Mouse (Mus musculus) forebrain, embryonic 15.5 days (tissue): Measurements from ENCODE around the gene Asic1. TPM values are rescaled to one million over a fixed set of nuclear protein-coding genes. Genes with fewer than 3 reads are reported as not detected.

Source experiments
- ATAC-seq: fragments of 200-750 bp; cut with Nextera tagmentation; replicated peaks from 2 replicates; pipeline ENCODE4 v1.8.0; 2017; ENCODE audit warnings: mild to moderate bottlenecking, moderate TSS enrichment, moderate library complexity
- H3K27ac ChIP-seq: fragments of 300-500 bp; sonication (generic); replicated peaks from 2 replicates; pipeline ENCODE4 v1.5.1; 2015; ENCODE audit warnings: mild to moderate bottlenecking, inconsistent platforms
- H3K27me3 ChIP-seq: fragments of 300-500 bp; sonication (generic); 2 replicates; pipeline ENCODE4 v1.6.1; 2015; ENCODE audit warnings: inconsistent platforms
- H3K36me3 ChIP-seq: fragments of 300-500 bp; sonication (generic); 2 replicates; pipeline ENCODE4 v1.6.1; 2015; ENCODE audit warnings: mild to moderate bottlenecking, inconsistent platforms
- H3K4me1 ChIP-seq: fragments of 300-500 bp; sonication (generic); 2 replicates; pipeline ENCODE4 v1.6.1; 2015; ENCODE audit warnings: inconsistent platforms
- H3K4me2 ChIP-seq: fragments of 300-500 bp; sonication (generic); replicated peaks from 2 replicates; pipeline ENCODE4 v1.6.1; 2015; ENCODE audit warnings: mild to moderate bottlenecking, inconsistent platforms
- H3K4me3 ChIP-seq: fragments of 300-500 bp; sonication (generic); 2 replicates; pipeline ENCODE4 v1.5.1; 2015; ENCODE audit warnings: mild to moderate bottlenecking, inconsistent platforms
- H3K9ac ChIP-seq: fragments of 300-500 bp; sonication (generic); replicated peaks from 2 replicates; pipeline ENCODE4 v1.6.1; 2015; ENCODE audit warnings: mild to moderate bottlenecking, inconsistent platforms
- H3K9me3 ChIP-seq: fragments of 300-500 bp; sonication (generic); 2 replicates; pipeline ENCODE4 v1.6.1; 2016; ENCODE audit warnings: inconsistent platforms
- WGBS: fragments of 180-500 bp; shearing (Covaris S2); methylation state at CpG from one replicate; pipeline ENCODE4 v1.1.7; 2015; ENCODE audit warnings: mixed read lengths; 5-methylcytosine and 5-hydroxymethylcytosine counted together
- polyA plus RNA-seq: library from polyadenylated mRNA; unstranded; fragments of >200 nt; fragmentation: Nextera tagmentation; extraction: Ambion mirVana; gene quantifications from 2 replicates; pipeline ENCODE4 v1.2.1, GENCODE M21; 2015

The Asic1 gene
- polyA plus RNA-seq, 1 experiment from 2014 or later = 30.4 TPM

DNA sequence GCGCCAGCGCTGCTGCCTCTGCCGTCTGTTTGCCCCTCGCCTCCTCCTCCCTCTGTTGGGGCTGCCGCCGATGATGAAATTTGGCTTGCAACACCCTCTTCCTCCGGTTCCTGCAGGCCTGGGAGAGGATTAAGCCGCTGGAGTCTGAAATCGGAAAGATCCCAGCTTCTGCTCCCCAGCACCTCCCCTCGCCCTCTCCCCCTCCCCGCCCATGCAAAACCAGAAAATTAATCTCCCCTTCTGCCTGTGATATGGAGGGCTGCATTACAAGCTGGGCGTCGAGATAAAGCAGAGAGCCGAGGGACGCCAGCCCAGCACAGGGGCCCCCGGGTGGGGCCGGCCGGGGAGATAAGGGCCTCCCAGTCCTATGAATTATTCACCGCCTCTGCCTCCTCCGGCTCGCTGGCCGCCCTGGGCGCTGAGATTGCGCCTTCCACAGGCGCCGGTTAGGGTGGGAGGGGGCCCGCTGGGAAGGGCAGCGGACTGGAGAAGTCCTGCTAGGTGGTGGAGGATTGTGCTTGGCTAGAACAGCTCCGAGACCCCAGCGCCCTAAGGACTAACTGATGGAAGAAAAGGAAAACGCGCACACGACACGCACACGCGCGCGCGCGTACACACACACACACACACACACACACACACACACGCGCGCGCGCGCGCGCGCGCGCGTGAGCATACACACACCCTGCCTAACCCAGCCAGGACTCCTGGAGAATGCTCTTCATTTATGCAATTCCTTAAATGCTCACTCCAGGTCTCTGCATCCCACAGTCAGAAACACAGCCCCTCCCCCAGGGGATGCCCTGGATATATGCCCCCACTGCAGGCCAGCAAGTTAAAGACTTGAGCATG lies 5.3 kb upstream of the Asic1 start:
- Histone ChIP-seq H3K4me2 (peak overlapping the region; percentile 91), H3K4me3 (peak overlapping the region; percentile 46), H3K27me3 (no peaks in the 10 kb centered on the region), H3K9ac (peak overlapping the region; percentile 67), H3K27ac (peak overlapping the region; percentile 95), H3K9me3 (no peaks in the 10 kb centered on the region), H3K4me1 (peaks cover 52% of the 10 kb centered on the region), H3K36me3 (no peaks in the 10 kb centered on the region)
- ATAC-seq = peak; percentile 76
- under 1% methylated on average over 49 of the region's 52 CpGs for whole genome bisulfite sequencing

DNA sequence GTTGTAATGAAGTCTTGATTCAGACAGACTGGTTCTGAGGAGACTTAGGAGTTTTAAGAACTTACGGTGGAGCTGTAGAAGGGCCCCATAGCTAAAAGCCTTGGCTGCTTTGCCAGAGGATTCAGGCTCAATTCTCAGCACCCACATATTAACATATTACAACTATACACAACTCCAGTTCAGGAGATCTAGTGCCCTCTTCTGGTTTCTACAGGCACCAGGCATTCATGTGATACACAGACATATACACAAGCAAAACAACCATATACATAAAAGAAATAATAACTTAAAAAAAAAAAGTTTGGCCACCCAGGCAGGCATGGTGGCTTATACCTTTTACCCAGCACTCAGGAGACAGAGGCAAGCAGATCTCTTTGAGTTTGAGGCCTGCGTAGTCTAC lies 2.6 kb upstream of the Asic1 start:
- H3K4me1 ChIP-seq = peaks cover 70% of the 10 kb centered on the region
- 99% methylated on average over 2 of the region's 2 CpGs for WGBS
- ATAC-seq = no peak
- no peak overlapping the region for H3K27ac ChIP-seq
- no peak overlapping the region for H3K4me2 ChIP-seq
- peaks cover 8% of the 10 kb centered on the region; the same call in 1 of the 2 replicates for H3K27me3 ChIP-seq
- H3K9ac ChIP-seq = no peak overlapping the region
- no peaks in the 10 kb centered on the region for H3K9me3 ChIP-seq
- H3K36me3 ChIP-seq = no peaks in the 10 kb centered on the region
- H3K4me3 ChIP-seq = no peak overlapping the region

DNA sequence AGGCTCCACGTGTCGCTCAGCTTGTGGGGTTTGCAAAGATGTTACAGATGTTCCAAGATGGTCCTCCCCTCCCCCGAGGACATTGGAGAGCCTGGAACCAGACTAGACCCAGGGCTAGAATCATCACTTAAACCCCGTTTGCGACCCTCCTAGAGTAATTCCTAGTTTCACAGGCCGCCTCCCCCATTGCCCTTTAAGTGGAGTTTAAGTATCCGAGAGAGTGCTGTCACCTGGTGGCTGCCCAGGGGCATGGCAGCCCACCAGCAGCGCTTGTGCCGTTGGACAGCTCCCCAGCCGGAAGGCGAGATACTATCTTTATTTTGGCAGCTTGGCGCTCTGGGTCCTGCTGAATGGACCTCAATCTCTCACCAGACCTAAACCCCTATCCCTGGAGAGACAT lies 1.3 kb upstream of the Asic1 start:
- peaks cover 8% of the 10 kb centered on the region; the same call in 1 of the 2 replicates for H3K27me3 ChIP-seq
- ATAC-seq = peak; percentile 5; the same call in 1 of the 2 replicates
- H3K27ac ChIP-seq = peak overlapping the region; percentile 90
- peak overlapping the region; percentile 80 for H3K4me2 ChIP-seq
- no peaks in the 10 kb centered on the region for H3K9me3 ChIP-seq
- H3K9ac ChIP-seq = 0 out of 2 replicates have a peak overlapping the region, but pooled peaks have one; percentile 33
- no peak overlapping the region for H3K4me3 ChIP-seq
- H3K4me1 ChIP-seq = peaks cover 67% of the 10 kb centered on the region
- H3K36me3 ChIP-seq = no peaks in the 10 kb centered on the region
- 2% methylated on average over 12 of the region's 12 CpGs for WGBS

DNA sequence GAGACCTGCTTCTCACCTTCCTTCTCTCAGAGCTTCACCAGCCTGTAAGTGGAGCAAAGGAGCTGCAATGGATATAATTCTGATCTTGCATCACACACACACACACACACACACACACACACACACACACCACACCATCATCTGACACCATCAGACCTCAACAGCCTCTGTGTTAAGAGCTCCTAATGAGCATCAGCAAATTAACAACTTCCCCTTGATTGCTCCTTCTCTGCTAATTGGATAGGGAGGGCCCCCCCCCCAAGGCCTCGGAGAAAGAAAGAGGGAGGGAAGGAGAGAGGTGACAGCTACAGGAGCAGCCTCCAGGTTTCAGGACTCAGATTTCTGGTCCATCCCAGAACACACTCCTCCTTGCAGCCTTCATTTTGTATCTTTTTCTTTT lies 776 bp upstream of the Asic1 start:
- peak overlapping the region; percentile 91 for H3K4me3 ChIP-seq
- ATAC-seq = no peak
- H3K36me3 ChIP-seq = no peaks in the 10 kb centered on the region
- peak overlapping the region; percentile 80 for H3K4me2 ChIP-seq
- no peaks in the 10 kb centered on the region for H3K9me3 ChIP-seq
- H3K9ac ChIP-seq = 0 out of 2 replicates have a peak overlapping the region, but pooled peaks have one; percentile 94
- peak overlapping the region; percentile 90 for H3K27ac ChIP-seq
- WGBS = 0% methylated on average over 1 of the region's 1 CpGs
- peaks cover 8% of the 10 kb centered on the region; the same call in 1 of the 2 replicates for H3K27me3 ChIP-seq
- H3K4me1 ChIP-seq = peaks cover 62% of the 10 kb centered on the region

DNA sequence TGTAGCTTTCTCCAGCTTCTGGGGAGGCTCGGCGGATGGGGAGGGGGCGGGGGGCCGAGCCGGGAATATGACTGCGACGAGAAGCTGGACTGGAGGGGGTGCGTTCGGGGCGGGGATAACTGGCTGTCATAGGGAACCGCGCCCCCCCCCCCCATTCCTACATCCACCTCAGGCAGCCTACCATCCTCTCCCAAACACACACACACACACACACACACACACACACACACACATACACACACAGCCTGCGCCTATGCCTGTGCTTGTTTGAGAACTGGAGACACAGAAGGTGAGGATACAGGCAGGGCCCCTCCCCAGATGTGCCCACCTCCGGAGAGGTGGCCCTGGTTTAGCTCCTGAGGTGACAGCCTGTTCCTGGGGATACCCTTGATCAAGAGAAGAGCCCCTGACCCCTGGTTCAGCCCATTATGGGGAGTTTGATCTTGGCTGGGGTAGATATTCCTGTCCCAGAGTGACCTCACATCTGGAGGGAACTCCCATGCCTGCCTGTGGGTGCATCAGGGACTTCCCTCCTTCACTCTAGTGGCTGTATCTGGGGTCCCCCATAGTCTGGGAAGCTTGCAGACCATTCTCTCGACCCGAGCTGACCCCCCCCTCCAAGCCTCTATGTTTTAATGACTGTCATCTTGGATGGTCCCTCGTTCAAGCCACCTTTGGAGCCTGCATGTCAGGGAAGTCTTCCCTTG lies 949 bp downstream of the Asic1 start:
- Histone ChIP-seq H3K4me1 (peaks cover 55% of the 10 kb centered on the region), H3K9ac (peak overlapping the region; percentile 94), H3K27ac (peak overlapping the region; percentile 90), H3K36me3 (no peaks in the 10 kb centered on the region), H3K4me3 (peak overlapping the region; percentile 91), H3K9me3 (no peaks in the 10 kb centered on the region), H3K27me3 (peaks cover 8% of the 10 kb centered on the region; the same call in 1 of the 2 replicates), H3K4me2 (peak overlapping the region; percentile 80)
- 16% methylated on average over 10 of the region's 17 CpGs for WGBS
- peak; percentile 46 for ATAC-seq

DNA sequence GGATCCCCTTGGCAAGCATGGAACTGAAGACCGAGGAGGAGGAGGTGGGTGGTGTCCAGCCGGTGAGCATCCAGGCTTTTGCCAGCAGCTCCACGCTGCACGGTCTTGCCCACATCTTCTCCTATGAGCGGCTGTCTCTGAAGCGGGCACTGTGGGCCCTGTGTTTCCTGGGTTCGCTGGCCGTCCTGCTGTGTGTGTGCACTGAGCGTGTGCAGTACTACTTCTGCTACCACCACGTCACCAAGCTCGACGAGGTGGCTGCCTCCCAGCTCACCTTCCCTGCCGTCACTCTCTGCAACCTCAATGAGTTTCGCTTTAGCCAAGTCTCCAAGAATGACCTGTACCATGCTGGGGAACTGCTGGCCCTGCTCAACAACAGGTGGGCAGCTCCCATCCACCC lies 1.6 kb downstream of the Asic1 start:
- Histone ChIP-seq H3K36me3 (no peaks in the 10 kb centered on the region), H3K27ac (no peak overlapping the region), H3K9me3 (no peaks in the 10 kb centered on the region), H3K9ac (peak overlapping the region; percentile 94; the same call in 1 of the 2 replicates), H3K4me1 (peaks cover 55% of the 10 kb centered on the region), H3K4me3 (peak overlapping the region; percentile 91), H3K27me3 (peaks cover 8% of the 10 kb centered on the region; the same call in 1 of the 2 replicates), H3K4me2 (peak overlapping the region; percentile 80)
- no peak for ATAC-seq
- 71% methylated on average over 14 of the region's 14 CpGs for WGBS

DNA sequence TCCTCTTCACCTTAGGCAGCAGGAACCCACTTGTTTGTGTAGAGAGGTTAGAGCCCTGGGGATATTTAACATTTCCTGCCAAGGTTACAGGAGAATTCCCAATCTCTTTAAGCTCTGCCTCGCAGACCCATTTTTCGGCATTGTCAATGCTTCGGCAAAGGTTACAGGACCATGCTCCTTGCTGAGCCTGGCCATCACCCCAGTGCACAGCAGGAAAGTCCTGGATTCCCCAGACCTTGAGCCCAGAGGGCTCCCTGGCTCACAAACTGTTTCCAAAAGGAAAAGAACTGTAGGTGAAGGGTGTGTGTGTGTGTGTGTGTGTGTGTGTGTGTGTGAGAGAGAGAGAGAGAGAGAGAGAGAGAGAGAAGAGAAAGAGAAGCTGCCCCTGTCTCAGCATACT lies 4.7 kb downstream of the Asic1 start:
- no peak for ATAC-seq
- H3K9me3 ChIP-seq = no peaks in the 10 kb centered on the region
- peaks cover 50% of the 10 kb centered on the region for H3K4me1 ChIP-seq
- 86% methylated on average over 3 of the region's 3 CpGs for WGBS
- H3K4me3 ChIP-seq = no peak overlapping the region
- H3K4me2 ChIP-seq = no peak overlapping the region
- no peaks in the 10 kb centered on the region for H3K36me3 ChIP-seq
- H3K9ac ChIP-seq = no peak overlapping the region
- H3K27ac ChIP-seq = no peak overlapping the region
- peaks cover 8% of the 10 kb centered on the region; the same call in 1 of the 2 replicates for H3K27me3 ChIP-seq

DNA sequence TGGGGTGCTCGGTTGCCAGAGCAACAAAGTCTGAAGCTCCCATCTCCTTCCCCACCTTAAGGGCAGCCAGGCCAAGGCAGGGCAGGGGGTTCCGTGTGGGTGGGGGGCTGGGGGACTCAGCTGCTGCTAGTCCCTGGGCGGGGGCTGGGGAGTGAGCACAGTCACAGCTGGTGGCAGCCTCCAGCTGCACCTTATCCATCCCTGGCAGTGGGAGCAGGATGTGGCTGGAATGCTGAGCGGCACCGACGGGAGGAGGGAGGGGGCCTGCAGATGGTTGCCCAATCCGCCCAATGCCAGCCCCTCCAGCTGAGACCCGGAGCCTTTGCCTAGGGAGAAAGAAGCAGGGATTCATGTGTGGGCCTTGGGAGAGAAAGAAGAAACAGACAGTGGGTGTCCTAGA lies 6.9 kb downstream of the Asic1 start:
- H3K4me1 ChIP-seq = peaks cover 34% of the 10 kb centered on the region
- ATAC-seq = peak; percentile 80
- H3K9me3 ChIP-seq = no peaks in the 10 kb centered on the region
- H3K9ac ChIP-seq = no peak overlapping the region
- 12% methylated on average over 8 of the region's 8 CpGs for WGBS
- H3K4me2 ChIP-seq = no peak overlapping the region
- H3K36me3 ChIP-seq = no peaks in the 10 kb centered on the region
- H3K27me3 ChIP-seq = no peaks in the 10 kb centered on the region
- no peak overlapping the region for H3K4me3 ChIP-seq
- H3K27ac ChIP-seq = peak overlapping the region; percentile 67

DNA sequence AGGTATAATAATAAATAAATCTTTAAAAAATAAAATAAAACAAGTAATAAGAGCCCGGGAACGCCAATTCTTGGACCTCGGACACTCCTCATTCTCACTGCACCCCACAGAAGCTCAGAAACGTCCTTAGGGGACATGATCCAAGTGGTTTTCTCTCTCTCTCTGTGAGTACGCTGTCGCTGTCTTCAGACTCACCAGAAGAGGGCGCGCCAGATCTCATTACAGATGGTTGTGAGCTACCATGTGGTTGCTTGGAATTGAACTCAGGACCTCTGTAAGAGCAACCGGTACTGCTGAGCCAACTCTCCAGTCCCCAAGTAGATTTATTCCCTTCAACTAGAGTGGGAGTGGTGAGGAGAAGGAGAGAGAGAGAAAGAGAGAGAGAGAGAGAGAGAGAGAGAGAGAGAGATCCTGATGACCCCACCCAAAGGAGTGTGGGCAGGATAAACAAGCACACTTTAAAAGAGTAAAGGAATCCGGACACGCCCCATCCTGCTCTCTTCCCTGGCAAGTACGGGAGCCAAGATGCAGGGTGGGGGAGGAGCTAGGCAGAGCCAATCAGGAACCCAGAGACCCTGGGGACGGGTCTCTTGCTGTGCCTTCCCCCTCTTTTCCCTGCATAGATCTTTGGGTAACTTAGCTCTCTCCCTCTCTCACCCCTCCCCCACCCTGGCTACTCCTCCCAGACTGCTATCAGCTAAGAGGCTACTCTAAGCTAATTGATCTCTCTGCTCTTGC lies 8.1 kb downstream of the Asic1 start:
- Histone ChIP-seq H3K27ac (no peak overlapping the region), H3K4me1 (peaks cover 28% of the 10 kb centered on the region), H3K9ac (no peak overlapping the region), H3K4me2 (no peak overlapping the region), H3K4me3 (no peak overlapping the region), H3K36me3 (no peaks in the 10 kb centered on the region), H3K9me3 (no peaks in the 10 kb centered on the region), H3K27me3 (no peaks in the 10 kb centered on the region)
- no peak for ATAC-seq
- WGBS = 15% methylated on average over 13 of the region's 13 CpGs

DNA sequence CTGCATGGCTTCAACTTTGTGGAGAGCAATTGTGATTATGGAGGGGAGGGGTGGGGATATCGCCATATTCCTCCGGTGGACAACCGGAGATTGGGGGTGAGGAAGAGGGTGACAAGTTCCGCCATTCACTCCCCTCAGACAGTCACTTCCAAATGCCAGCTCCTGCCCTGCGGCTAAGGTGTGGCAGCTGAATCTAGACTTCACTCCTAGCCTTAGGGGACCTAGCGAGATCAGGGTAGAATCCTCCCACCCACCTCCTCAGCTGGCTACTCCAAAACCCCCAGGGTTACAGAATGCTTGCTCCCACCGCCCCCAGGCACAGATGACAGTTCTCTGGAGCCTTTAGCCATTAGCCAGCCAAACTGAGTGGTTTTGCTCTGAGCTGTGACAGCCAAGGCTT lies 8.8 kb downstream of the Asic1 start:
- H3K27ac ChIP-seq = no peak overlapping the region
- no peak overlapping the region for H3K4me3 ChIP-seq
- ATAC-seq = no peak
- 73% methylated on average over 7 of the region's 7 CpGs for whole genome bisulfite sequencing
- 0 out of 2 replicates have a peak, but pooled peaks cover 3% of the 10 kb centered on the region for H3K36me3 ChIP-seq
- H3K27me3 ChIP-seq = no peaks in the 10 kb centered on the region
- H3K9ac ChIP-seq = no peak overlapping the region
- no peaks in the 10 kb centered on the region for H3K9me3 ChIP-seq
- H3K4me1 ChIP-seq = peaks cover 28% of the 10 kb centered on the region
- no peak overlapping the region for H3K4me2 ChIP-seq

DNA sequence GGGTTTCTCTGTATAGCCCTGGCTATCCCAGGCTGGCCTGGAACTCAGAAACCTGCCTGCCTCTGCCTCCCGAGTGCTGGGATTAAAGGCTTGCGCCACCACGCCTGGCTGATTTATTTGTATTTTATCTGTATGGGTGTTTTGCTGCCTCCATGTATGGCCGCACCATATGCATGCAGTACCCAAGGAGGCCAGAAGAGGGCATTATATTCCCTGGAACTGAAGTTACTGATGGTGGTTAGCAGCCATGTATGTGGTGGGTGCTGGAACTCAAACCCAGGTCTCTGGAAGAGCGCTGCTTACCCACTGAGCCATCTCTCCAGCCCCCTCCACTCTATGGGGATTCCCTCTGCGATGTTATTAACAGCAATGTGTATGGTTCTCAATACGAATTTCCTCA lies 12.7 kb downstream of the Asic1 start:
- no peak overlapping the region for H3K27ac ChIP-seq
- WGBS = 94% methylated on average over 7 of the region's 7 CpGs
- peaks cover 4% of the 10 kb centered on the region; the same call in 1 of the 2 replicates for H3K4me1 ChIP-seq
- no peaks in the 10 kb centered on the region for H3K9me3 ChIP-seq
- H3K4me2 ChIP-seq = no peak overlapping the region
- H3K36me3 ChIP-seq = peaks cover 8% of the 10 kb centered on the region; the same call in 1 of the 2 replicates
- ATAC-seq = no peak
- no peak overlapping the region for H3K9ac ChIP-seq
- no peaks in the 10 kb centered on the region for H3K27me3 ChIP-seq
- no peak overlapping the region for H3K4me3 ChIP-seq
